Mouse (Mus musculus) heart, embryonic 16.5 days (tissue): ENCODE results near the gene Gtf2h3. TPM values are rescaled to one million over a fixed set of nuclear protein-coding genes. Genes with fewer than 3 reads are reported as not detected.
"Not testable (repeated sequence)": the region's sequence is repeated elsewhere in the genome, so short reads cannot be mapped to it uniquely, and the experiment has no call there.

Experiments used
- ATAC-seq: fragments of 200-750 bp; cut with Nextera tagmentation; replicated peaks from 2 replicates; pipeline ENCODE4 v1.8.0; 2017; ENCODE audit warnings: moderate number of reproducible peaks; ENCODE audit not compliant: insufficient read depth, low FRiP score; ENCODE audit errors: extremely low read depth
- H3K27ac ChIP-seq: fragments of 300-500 bp; sonication (generic); 2 replicates; pipeline ENCODE4 v1.5.1; 2014; ENCODE audit warnings: mild to moderate bottlenecking, low read length, control low read depth, moderate library complexity
- H3K27me3 ChIP-seq: fragments of 300-500 bp; sonication (generic); 2 replicates; pipeline ENCODE4 v1.6.1; 2014; ENCODE audit warnings: low read length, mixed read lengths; ENCODE audit not compliant: control insufficient read depth, insufficient read depth
- H3K36me3 ChIP-seq: fragments of 300-500 bp; sonication (generic); 2 replicates; pipeline ENCODE4 v1.6.1; 2014; ENCODE audit not compliant: control insufficient read depth, insufficient read depth
- H3K4me1 ChIP-seq: fragments of 300-500 bp; sonication (generic); 2 replicates; pipeline ENCODE4 v1.6.1; 2014; ENCODE audit warnings: low read length, mixed read lengths; ENCODE audit not compliant: control insufficient read depth, insufficient read depth
- H3K4me2 ChIP-seq: fragments of 300-500 bp; sonication (generic); 2 replicates; pipeline ENCODE4 v1.6.1; 2014; ENCODE audit warnings: low read depth, mild to moderate bottlenecking, control low read depth, low read length
- H3K4me3 ChIP-seq: fragments of 300-500 bp; sonication (generic); 2 replicates; pipeline ENCODE4 v1.5.1; 2014; ENCODE audit warnings: mild to moderate bottlenecking, control low read depth, low read length
- H3K9ac ChIP-seq: fragments of 300-500 bp; sonication (generic); 2 replicates; pipeline ENCODE4 v1.6.1; 2014; ENCODE audit warnings: low read length, control low read depth
- H3K9me3 ChIP-seq: fragments of 300-500 bp; sonication (generic); replicated peaks from 2 replicates; pipeline ENCODE4 v1.6.1; 2016; ENCODE audit warnings: low read length; ENCODE audit not compliant: control insufficient read depth
- WGBS: fragments of 180-500 bp; shearing (Covaris S2); extraction: QIAGEN DNeasy Blood & Tissue Kit; methylation state at CpG from one replicate; pipeline ENCODE4 v1.1.7; 2014; 5-methylcytosine and 5-hydroxymethylcytosine counted together
- polyA plus RNA-seq: library from polyadenylated mRNA; unstranded; fragments of >200 nt; fragmentation: Nextera tagmentation; extraction: Ambion mirVana; gene quantifications from 2 replicates; pipeline ENCODE4 v1.2.1, GENCODE M21; 2015

The Gtf2h3 gene
- polyA plus RNA-seq, 1 experiment from 2014 or later = 34.3 TPM

DNA sequence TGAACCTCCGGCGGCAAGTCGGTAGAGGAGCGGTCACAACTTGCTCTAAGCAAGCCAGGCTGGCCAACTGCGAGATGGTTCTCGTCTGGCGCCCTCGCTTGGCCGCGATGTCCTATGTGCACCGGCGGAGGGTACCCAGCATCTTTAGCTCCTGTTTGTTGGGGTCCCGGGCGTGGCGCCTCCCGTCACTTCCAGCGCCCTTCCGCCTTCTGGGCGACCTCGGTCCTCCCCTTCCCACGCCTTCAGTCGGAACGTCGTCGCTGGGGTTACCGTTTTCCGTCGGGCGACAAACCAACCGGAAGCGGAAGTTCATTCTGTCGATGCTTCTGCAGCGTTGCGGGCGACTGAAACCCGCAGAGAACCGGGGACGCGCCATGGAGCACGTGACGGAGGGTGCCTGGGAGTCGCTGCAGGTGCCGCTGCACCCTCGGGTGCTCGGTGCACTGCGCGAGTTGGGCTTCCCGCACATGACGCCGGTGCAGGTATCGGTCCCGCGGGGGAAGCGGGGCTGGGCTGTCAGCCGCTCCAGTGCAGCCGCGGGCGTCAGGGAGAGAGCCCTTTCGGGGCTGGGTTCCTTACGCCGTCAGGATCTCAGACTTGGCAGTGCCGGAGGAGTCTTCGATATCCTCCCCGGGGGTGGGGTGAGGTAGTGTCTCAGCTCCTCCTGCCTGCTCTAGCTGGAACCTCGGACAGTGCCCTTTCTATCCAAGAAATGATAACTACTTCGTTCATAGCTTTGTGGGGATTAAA lies 26.2 kb upstream of the Gtf2h3 start, which contains the start of gene Ddx55:
Gene Ddx55, plus strand, starts transcription at position 307 of the 750 bp plus-strand sequence.
- peak; percentile 86 for ATAC-seq
- Histone ChIP-seq H3K4me2 (peak within 1 kb of the TSS; percentile 68), H3K4me1 (peaks cover 12% of the 10 kb centered on the region; the same call in 1 of the 2 replicates), H3K36me3 (peaks cover 24% of the 10 kb centered on the region), H3K27me3 (no peaks in the 10 kb centered on the region), H3K4me3 (peak within 1 kb of the TSS; percentile 81), H3K9ac (peak within 1 kb of the TSS; percentile 79), H3K27ac (peak within 1 kb of the TSS; percentile 74), H3K9me3 (no peaks in the 10 kb centered on the region)
- WGBS = under 1% methylated on average over 66 of the region's 66 CpGs

DNA sequence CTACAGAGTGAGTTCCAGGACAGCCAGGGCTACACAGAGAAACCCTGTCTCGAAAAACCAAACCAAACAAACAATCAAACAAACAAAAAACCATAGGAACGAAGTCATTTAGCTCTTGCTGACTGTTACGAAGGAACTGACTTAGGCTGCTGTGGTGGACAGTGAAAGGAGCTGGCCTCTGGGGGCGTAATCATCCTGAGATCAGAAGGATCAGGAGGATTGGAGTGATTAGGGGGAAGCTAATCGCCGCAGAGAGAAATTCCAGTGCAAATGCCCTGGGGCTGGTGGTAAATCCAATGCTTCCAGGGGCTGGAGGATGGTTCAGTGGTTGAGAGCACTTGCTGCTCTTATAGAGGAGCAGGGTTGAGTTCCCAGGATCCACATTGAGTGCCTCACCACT lies 25.3 kb upstream of the Gtf2h3 start:
- Histone ChIP-seq H3K4me1 (peaks cover 12% of the 10 kb centered on the region; the same call in 1 of the 2 replicates), H3K4me2 (peak overlapping the region; percentile 68), H3K4me3 (no peak overlapping the region; the same call in 1 of the 2 replicates), H3K9ac (no peak overlapping the region), H3K36me3 (peaks cover 23% of the 10 kb centered on the region), H3K9me3 (no peaks in the 10 kb centered on the region), H3K27ac (no peak overlapping the region), H3K27me3 (no peaks in the 10 kb centered on the region)
- WGBS = 76% methylated on average over 6 of the region's 6 CpGs
- no peak for ATAC-seq

DNA sequence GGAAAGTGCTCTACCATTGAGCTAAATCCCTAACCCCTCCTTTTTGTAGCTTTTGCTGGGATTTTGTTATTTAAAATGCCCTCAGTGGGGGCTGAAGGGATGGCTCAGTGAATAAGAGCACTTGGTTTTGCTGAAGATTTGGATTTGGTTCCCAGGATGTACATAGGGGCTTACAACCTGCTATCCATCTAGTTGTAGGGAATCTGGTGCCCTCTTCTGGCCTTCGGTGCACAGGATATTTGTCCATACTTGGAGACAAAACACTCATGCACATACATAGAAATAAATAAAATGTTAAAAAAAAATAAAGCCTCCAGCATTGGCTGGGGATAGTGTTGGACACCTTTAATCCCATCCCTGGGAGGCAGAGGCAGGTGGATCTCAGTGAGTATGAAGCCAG lies 23.8 kb upstream of the Gtf2h3 start:
- Histone ChIP-seq H3K9ac (no peak overlapping the region), H3K4me3 (no peak overlapping the region), H3K4me2 (no peak overlapping the region), H3K4me1 (peaks cover 12% of the 10 kb centered on the region; the same call in 1 of the 2 replicates), H3K27me3 (no peaks in the 10 kb centered on the region), H3K27ac (no peak overlapping the region), H3K36me3 (peaks cover 30% of the 10 kb centered on the region), H3K9me3 (no peaks in the 10 kb centered on the region)
- WGBS = 67% methylated on average over 1 of the region's 1 CpGs
- no peak for ATAC-seq

DNA sequence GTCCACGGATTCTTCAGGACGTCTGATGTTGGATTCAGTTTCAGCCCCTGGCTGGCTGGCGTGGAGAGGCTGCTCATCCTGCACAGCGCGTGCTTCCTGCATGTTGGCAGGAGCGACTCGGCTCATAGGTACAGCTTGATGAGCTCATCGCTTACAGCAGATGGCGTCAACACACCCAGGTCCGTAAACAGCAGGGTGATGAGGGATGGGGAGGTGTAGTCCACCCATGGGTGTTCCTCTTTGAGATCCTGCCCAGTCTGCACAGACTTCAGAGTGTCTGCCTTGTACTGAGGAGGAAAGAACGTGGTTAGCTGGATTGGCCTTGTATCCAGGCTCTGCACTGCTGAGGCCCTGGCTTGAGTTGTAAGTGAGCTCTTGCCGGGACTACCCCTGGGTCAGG lies 7.9 kb upstream of the Gtf2h3 start:
- Histone ChIP-seq H3K36me3 (peaks cover 72% of the 10 kb centered on the region), H3K27me3 (no peaks in the 10 kb centered on the region), H3K27ac (no peak overlapping the region), H3K4me3 (no peak overlapping the region), H3K4me1 (no peaks in the 10 kb centered on the region), H3K9me3 (no peaks in the 10 kb centered on the region), H3K4me2 (no peak overlapping the region), H3K9ac (no peak overlapping the region)
- 82% methylated on average over 12 of the region's 12 CpGs for WGBS
- no peak for ATAC-seq

DNA sequence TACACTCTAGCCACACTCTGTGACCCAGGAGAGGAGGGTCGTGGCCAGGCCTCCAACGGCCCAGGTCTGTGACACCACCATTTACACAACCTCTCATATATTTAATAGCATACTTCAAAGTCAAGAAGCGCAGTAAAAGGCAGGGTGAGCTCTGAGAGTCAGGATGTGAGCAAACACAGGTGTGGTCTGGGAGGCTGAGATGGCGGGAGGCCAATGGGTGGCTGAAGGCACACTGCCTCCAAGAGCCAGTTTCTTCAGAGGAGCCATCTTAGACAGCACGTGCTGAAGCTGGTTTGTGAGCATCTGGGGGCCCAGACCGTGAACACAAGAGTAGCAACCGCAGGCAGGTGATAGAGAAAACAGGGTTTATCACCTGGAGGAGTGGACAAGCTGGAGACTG lies 3.5 kb upstream of the Gtf2h3 start:
- no peak for ATAC-seq
- Histone ChIP-seq H3K4me2 (no peak overlapping the region), H3K4me3 (no peak overlapping the region), H3K9me3 (no peaks in the 10 kb centered on the region), H3K9ac (no peak overlapping the region), H3K4me1 (peaks cover 16% of the 10 kb centered on the region), H3K36me3 (peaks cover 50% of the 10 kb centered on the region), H3K27me3 (no peaks in the 10 kb centered on the region), H3K27ac (no peak overlapping the region)
- WGBS = 90% methylated on average over 7 of the region's 7 CpGs

DNA sequence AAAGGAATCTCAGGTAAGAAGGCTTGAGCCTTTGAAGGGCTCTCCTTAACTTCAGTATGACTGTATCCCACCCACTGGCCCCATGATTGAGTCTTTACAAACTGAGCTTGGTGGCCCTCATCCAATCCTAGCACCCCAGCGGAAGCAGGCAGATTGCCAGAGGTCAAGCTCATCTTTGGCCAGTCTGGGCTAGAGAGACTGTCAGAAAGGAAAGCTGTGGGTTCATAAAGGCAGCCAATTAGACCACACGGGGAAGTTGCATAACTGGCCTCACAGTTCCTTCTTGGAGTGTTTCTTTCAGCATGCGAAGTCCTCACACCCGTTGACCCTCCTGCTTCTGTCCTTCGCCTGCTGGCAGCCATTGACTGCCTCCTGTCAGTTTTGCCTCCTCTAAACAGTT lies 3.6 kb downstream of the Gtf2h3 start:
- Histone ChIP-seq H3K27ac (no peak overlapping the region), H3K27me3 (no peaks in the 10 kb centered on the region), H3K36me3 (peaks cover 24% of the 10 kb centered on the region), H3K9ac (no peak overlapping the region), H3K4me2 (no peak overlapping the region), H3K4me3 (no peak overlapping the region), H3K9me3 (no peaks in the 10 kb centered on the region), H3K4me1 (peaks cover 17% of the 10 kb centered on the region)
- 76% methylated on average over 5 of the region's 5 CpGs for WGBS
- no peak for ATAC-seq

DNA sequence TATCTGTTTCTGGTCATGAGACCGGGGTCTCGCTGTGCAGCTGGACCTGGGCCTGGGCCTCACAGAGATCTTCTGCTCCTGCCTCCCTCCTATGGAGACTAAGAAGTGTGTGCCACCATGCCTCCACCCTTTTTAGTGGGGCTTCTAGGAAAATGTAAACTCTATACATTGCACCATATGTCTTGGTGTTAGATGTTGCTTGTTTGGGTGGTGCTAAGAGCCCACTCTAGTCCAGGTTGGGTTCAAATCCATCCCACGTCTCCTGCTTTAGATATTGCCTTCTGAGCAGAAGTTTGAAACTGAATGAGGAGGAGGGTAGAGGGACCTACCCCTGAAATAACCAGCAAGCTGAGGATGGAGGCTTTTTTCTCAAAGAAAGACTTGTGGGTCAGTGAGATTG lies 13.8 kb downstream of the Gtf2h3 start:
- Histone ChIP-seq H3K27ac (no peak overlapping the region), H3K4me3 (no peak overlapping the region), H3K4me1 (no peaks in the 10 kb centered on the region), H3K27me3 (no peaks in the 10 kb centered on the region), H3K9me3 (no peaks in the 10 kb centered on the region), H3K4me2 (no peak overlapping the region), H3K9ac (no peak overlapping the region), H3K36me3 (peaks cover 34% of the 10 kb centered on the region)
- no peak for ATAC-seq
- WGBS = 99% methylated on average over 3 of the region's 3 CpGs

DNA sequence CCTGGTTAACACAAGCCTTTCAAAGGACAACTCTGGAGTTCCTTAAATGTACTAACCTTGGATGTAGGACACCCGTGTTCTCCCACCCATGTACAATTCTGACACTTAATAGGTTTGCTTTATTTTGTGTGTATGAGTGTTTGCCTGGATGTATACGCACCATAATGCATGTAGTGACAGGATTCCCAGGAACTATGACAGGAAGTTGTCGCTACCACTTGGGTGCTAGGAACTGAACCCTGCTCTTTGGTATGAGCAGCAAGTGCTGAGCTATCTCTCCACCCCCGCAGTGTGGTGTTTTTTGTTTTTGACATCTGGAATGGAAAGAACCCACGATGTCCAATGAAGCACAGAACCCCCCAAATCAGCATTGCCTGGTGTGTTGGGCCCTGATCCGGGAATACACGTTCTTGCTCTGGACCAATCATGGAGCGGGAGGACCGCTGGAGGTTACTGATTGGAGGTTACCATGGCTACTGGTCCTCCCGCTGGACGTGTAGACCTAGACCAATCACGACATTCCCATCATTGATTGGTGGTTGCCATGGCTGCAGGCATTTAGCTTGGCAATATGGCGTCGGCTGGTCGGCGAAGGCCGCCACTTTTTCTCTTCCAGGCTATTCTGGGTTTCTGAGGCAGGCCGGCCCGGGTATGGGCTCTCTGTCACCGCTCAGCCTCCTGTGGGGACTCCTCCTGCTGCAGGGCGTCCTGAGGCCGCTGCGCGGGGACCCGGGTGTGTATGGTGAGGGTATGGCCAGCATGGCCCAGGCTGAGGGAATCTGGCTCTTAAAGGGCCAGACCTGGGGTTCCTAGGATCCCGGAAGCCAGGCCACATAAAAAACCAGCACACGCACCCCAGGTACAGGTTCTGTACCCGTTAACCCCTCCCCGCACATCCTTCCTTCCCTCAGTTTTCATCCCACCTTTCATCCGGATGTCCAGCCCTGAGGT lies 19.6 kb downstream of the Gtf2h3 start:
- no peaks in the 10 kb centered on the region for H3K27me3 ChIP-seq
- peak overlapping the region; percentile 73 for H3K4me2 ChIP-seq
- no peak overlapping the region for H3K27ac ChIP-seq
- H3K4me3 ChIP-seq = peak overlapping the region; percentile 71
- H3K9ac ChIP-seq = peak overlapping the region; percentile 69
- H3K9me3 ChIP-seq = no peaks in the 10 kb centered on the region
- 9% methylated on average over 30 of the region's 30 CpGs for WGBS
- H3K36me3 ChIP-seq = peaks cover 16% of the 10 kb centered on the region
- peaks cover 7% of the 10 kb centered on the region for H3K4me1 ChIP-seq
- ATAC-seq = peak; percentile 99

DNA sequence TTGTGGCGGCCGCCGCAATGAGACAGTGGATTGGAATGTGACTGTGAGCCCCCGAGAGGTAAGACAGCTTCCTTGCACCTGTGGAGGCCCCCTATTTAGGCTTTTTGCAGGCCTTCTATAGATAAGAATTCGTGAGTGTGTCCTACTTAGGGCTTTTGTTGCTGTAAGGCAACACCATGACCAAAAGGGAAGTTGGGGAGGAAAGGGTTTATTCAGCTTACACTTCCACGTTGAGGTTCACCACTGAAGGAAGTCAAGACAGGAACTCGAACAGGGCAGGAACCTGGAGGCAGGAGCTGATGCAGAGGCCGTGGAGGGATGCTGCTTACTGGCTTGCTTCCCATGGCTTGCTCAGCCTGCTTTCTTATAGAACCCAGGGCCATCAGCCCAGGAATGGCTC lies 20.8 kb downstream of the Gtf2h3 start:
- not testable (repeated sequence) for H3K9ac ChIP-seq, H3K4me1 ChIP-seq, H3K4me2 ChIP-seq, H3K36me3 ChIP-seq, H3K4me3 ChIP-seq, H3K27ac ChIP-seq, H3K27me3 ChIP-seq, ATAC-seq, H3K9me3 ChIP-seq
- WGBS = 41% methylated on average over 8 of the region's 8 CpGs
